ENCODE assay signal across 10 mouse cellular contexts in the genomic region with DNA sequence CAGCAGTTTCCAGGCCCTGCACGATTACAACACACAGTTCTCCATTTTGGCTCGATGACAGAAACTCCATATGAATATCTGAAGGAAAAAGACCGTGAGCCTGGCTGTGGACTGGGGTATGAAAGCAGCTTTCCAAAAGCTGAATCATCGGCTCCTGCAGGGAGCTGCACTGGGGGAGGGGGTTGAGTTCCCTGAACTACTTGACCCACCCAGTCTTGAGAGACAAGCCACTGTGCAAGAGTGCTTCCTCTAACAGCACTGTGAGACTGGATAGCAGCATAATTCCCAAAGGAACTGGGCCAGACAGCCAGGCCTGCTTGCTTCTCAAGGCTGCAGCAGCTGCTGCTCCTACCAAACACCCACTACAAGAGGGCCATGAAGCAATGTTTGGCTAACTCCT.
DNase-seq lines count a peak whose midpoint lies in the region; ATAC-seq and TF ChIP-seq lines count a peak whose summit lies in the region.
"Had no signal": no experiment of that assay in that cellular context is flagged by ENCODE, and none has a peak within 500 bp of the region (broad histone marks: within the 10 kb centered on the region; RNA-seq: fewer than 3 reads in every experiment).

No protein-coding gene starts in this region.

- H3K27ac ChIP-seq in hindbrain, embryonic 10.5 days: 0 out of 2 replicates have a peak overlapping the region, but pooled peaks have one; percentile 23
- no peak overlapping the region for H3K27ac ChIP-seq in hindbrain, embryonic 13.5 days
- peak overlapping the region; percentile 12 for H3K27ac ChIP-seq in lung, embryonic 15.5 days
- H3K27ac ChIP-seq: hindbrain, embryonic 14.5 days had no signal

- no peak for TF ChIP-seq CTCF in Patski (IDR thresholded peaks at IDR 0.05)

- POLR2A ChIA-PET in Patski (lab: Charles Lee): no interaction called here

- H3K36me3 ChIP-seq in hindbrain, embryonic 10.5 days: no peaks in the 10 kb centered on the region
- no peaks in the 10 kb centered on the region for H3K36me3 ChIP-seq in hindbrain, embryonic 13.5 days
- no peaks in the 10 kb centered on the region for H3K36me3 ChIP-seq in lung, embryonic 15.5 days
- H3K36me3 ChIP-seq: G1E had no signal

- intact Hi-C loops in gastrocnemius, postnatal 14 days (cut with DNase I; ENCODE audit: low total_unique reads): no loop called here

- H3K4me2 ChIP-seq in hindbrain, embryonic 13.5 days: no peak overlapping the region
- H3K4me2 ChIP-seq in lung, embryonic 15.5 days: no peak overlapping the region
- H3K4me2 ChIP-seq: hindbrain, embryonic 14.5 days had no signal

- no peaks in the 10 kb centered on the region for H3K9me3 ChIP-seq in hindbrain, embryonic 10.5 days
- H3K9me3 ChIP-seq in hindbrain, embryonic 13.5 days: no peaks in the 10 kb centered on the region
- no peaks in the 10 kb centered on the region for H3K9me3 ChIP-seq in lung, embryonic 15.5 days
- H3K9me3 ChIP-seq: G1E had no signal

- CTCF ChIA-PET in Patski (lab: Charles Lee): interaction anchor here (1.1 kb wide), 1 partner anchor 28 kb away, joined by 3 read pairs; no protein-coding TSS in a partner anchor

- 82% methylated on average over 4 of the region's 4 CpGs for WGBS in hindbrain, embryonic 10.5 days
- 57% methylated on average over 4 of the region's 4 CpGs for WGBS in hindbrain, embryonic 13.5 days
- WGBS in lung, embryonic 15.5 days: 24% methylated on average over 4 of the region's 4 CpGs

- in situ Hi-C loops in Patski (cut with MboI; ENCODE audit: low pct_unique_long_range_greater_than_20kb): no loop called here

- no peak overlapping the region for H3K4me3 ChIP-seq in hindbrain, embryonic 10.5 days
- no peak overlapping the region for H3K4me3 ChIP-seq in hindbrain, embryonic 13.5 days
- H3K4me3 ChIP-seq in lung, embryonic 15.5 days: no peak overlapping the region

- no peak overlapping the region for H3K9ac ChIP-seq in hindbrain, embryonic 13.5 days
- H3K9ac ChIP-seq in lung, embryonic 15.5 days: no peak overlapping the region
- H3K9ac ChIP-seq: hindbrain, embryonic 14.5 days had no signal

- H3K4me1 ChIP-seq in hindbrain, embryonic 10.5 days (replicated peaks): peaks cover 22% of the 10 kb centered on the region
- H3K4me1 ChIP-seq in hindbrain, embryonic 13.5 days (replicated peaks): peaks cover 13% of the 10 kb centered on the region
- peaks cover 12% of the 10 kb centered on the region for H3K4me1 ChIP-seq in lung, embryonic 15.5 days

- DNase-seq in hindbrain, embryonic 10.5 days (ENCODE audit: low spot score): no peak
- DNase-seq in Patski (ENCODE audit: low read depth, low spot score): peak; percentile 13
- DNase-seq in gastrocnemius, postnatal 14 days: peak; percentile 32
- no peak for DNase-seq in right cerebral cortex, postnatal 25 days
- DNase-seq in ovary, adult 18-20 months (ENCODE audit: low spot score): no peak
- DNase-seq in embryo, embryonic 10.5 days (ENCODE audit: low spot score): no peak

- ATAC-seq in hindbrain, embryonic 13.5 days (ENCODE audit: low FRiP score): no peak
- peak; percentile 8 for ATAC-seq in Patski
- ATAC-seq in lung, embryonic 15.5 days (ENCODE audit: borderline replicate concordance, extremely low read depth, low FRiP score, low TSS enrichment): peak; percentile 91

- H3K27me3 ChIP-seq in hindbrain, embryonic 10.5 days (ENCODE audit: insufficient read depth, poor library complexity, severe bottlenecking): no peaks in the 10 kb centered on the region
- H3K27me3 ChIP-seq in hindbrain, embryonic 13.5 days: no peaks in the 10 kb centered on the region
- H3K27me3 ChIP-seq in Patski: peaks cover 14% of the 10 kb centered on the region
- H3K27me3 ChIP-seq in lung, embryonic 15.5 days: no peaks in the 10 kb centered on the region

Comparison
In these comparisons a context has a peak if more than half of its experiments do, and no peak if none do; other contexts are left out.
1. DNase-seq: peak in Patski (single experiment) and gastrocnemius, postnatal 14 days (single experiment); none in hindbrain, embryonic 10.5 days (single experiment), right cerebral cortex, postnatal 25 days (single experiment), ovary, adult 18-20 months (single experiment) and embryo, embryonic 10.5 days (single experiment).